Mouse (Mus musculus) liver (tissue): ENCODE measurements around the gene Fat4.

Experiments used
- DNase-seq: peaks from one replicate; pipeline ENCODE4 v3.0.0-alpha.2; 2020; ENCODE audit warnings: mixed read lengths

The Fat4 gene

GRCm38 (mm10) chr3:38907676-38908425 lies 21.1 kb downstream of the Fat4 start:
- no peak for DNase-seq

- DNase-seq = no peak
These were observed 21.8 kb downstream of the Fat4 start for GRCm38 (mm10) chr3:38908426-38909111.

- DNase-seq = no peak
These were observed 26.2 kb downstream of the Fat4 start for GRCm38 (mm10) chr3:38912768-38913487.

GRCm38 (mm10) chr3:38913488-38914105 lies 26.9 kb downstream of the Fat4 start:
- DNase-seq = no peak

- no peak for DNase-seq
These were observed 32.2 kb downstream of the Fat4 start for GRCm38 (mm10) chr3:38918926-38919325.

GRCm38 (mm10) chr3:38921031-38921430 lies 34.3 kb downstream of the Fat4 start:
- no peak for DNase-seq

- no peak for DNase-seq
These were observed 36.5 kb downstream of the Fat4 start for GRCm38 (mm10) chr3:38923251-38923686.

- DNase-seq = no peak
These were observed 41.4 kb downstream of the Fat4 start for GRCm38 (mm10) chr3:38928076-38928686.

GRCm38 (mm10) chr3:38928751-38929150 lies 42.0 kb downstream of the Fat4 start:
- DNase-seq = no peak

GRCm38 (mm10) chr3:38934780-38935179 lies 48.0 kb downstream of the Fat4 start:
- no peak for DNase-seq

- DNase-seq = no peak
These were observed 49.7 kb downstream of the Fat4 start for GRCm38 (mm10) chr3:38936485-38936884.

- no peak for DNase-seq
These were observed 50.4 kb downstream of the Fat4 start for GRCm38 (mm10) chr3:38937159-38937558.

- no peak for DNase-seq
These were observed 51.4 kb downstream of the Fat4 start for GRCm38 (mm10) chr3:38938136-38938535.

GRCm38 (mm10) chr3:38939573-38939972 lies 52.8 kb downstream of the Fat4 start:
- DNase-seq = no peak

GRCm38 (mm10) chr3:38940327-38940726 lies 53.6 kb downstream of the Fat4 start:
- no peak for DNase-seq

GRCm38 (mm10) chr3:38945157-38945556 lies 58.4 kb downstream of the Fat4 start:
- DNase-seq = no peak

GRCm38 (mm10) chr3:38947706-38948105 lies 61.0 kb downstream of the Fat4 start:
- DNase-seq = no peak

GRCm38 (mm10) chr3:38952602-38953001 lies 65.9 kb downstream of the Fat4 start:
- DNase-seq = no peak

GRCm38 (mm10) chr3:38954196-38954595 lies 67.5 kb downstream of the Fat4 start:
- no peak for DNase-seq

GRCm38 (mm10) chr3:38956012-38956648 lies 69.4 kb downstream of the Fat4 start:
- no peak for DNase-seq

GRCm38 (mm10) chr3:38957186-38957585 lies 70.4 kb downstream of the Fat4 start:
- no peak for DNase-seq

- DNase-seq = no peak
These were observed 75.6 kb downstream of the Fat4 start for GRCm38 (mm10) chr3:38962328-38962727.
